Mouse (Mus musculus) heart, adult 9 months (tissue): ENCODE data around the gene Hykk.

ENCODE experiments used
- DNase-seq, 2 experiments: peaks; one replicate each; pipeline ENCODE4 v3.0.0; 2022; ENCODE audit warnings: low spot score in 2 of 2

Gene Hykk

GRCm38 (mm10) chr9:54981291-54982191, 64.5 kb downstream of the Hykk start:
- DNase-seq: no peak

- no peak for DNase-seq
These were observed 65.3 kb downstream of the Hykk start for GRCm38 (mm10) chr9:54982401-54982800.

GRCm38 (mm10) chr9:54990362-54990761, 73.3 kb downstream of the Hykk start:
- no peak for DNase-seq

GRCm38 (mm10) chr9:54994381-54994780, 77.3 kb downstream of the Hykk start:
- DNase-seq: no peak

GRCm38 (mm10) chr9:54995645-54996044, 78.6 kb downstream of the Hykk start:
- no peak for DNase-seq
